Mouse (Mus musculus) heart, adult 2 months (tissue): ENCODE data around the gene Col26a1.
A peak's percentile ranks its signal among the peaks of the same experiment; 100 is the strongest.

Experiments
- CTCF ChIP-seq: fragments of 200-600 bp; IDR thresholded peaks from 2 replicates; pipeline ENCODE4 v1.8.1; 2022; ENCODE audit warnings: antibody characterized with exemption, mild to moderate bottlenecking, moderate library complexity
- EP300 ChIP-seq: fragments of 200-500 bp; IDR thresholded peaks from 2 replicates; pipeline ENCODE4 v1.6.1; 2011; ENCODE audit warnings: low read depth, low read length, control low read depth; ENCODE audit not compliant: insufficient read depth
- POLR2A ChIP-seq: fragments of 200-500 bp; IDR thresholded peaks from 2 replicates; pipeline ENCODE4 v1.6.1; 2011; ENCODE audit warnings: mild to moderate bottlenecking, low read depth, low read length, control low read depth; ENCODE audit not compliant: insufficient read depth

- TF ChIP-seq POLR2A, result no peak
- peak; percentile 79 for TF ChIP-seq CTCF
- no peak for TF ChIP-seq EP300
These were observed 102.5 kb downstream of the Col26a1 start for GRCm38 (mm10) chr5:136780465-136780864.
